15 mouse cellular contexts compared by ENCODE assay signal in genomic region chr5:123979980-123980369, GRCm38 (mm10). TPM values are rescaled to one million over a fixed set of nuclear protein-coding genes. Genes with fewer than 3 reads are reported as not detected.
DNase-seq lines count a peak whose midpoint lies in the region; ATAC-seq and TF ChIP-seq lines count a peak whose summit lies in the region.
"Had no signal": no experiment of that assay in that cellular context is flagged by ENCODE, and none has a peak within 500 bp of the region (broad histone marks: within the 10 kb centered on the region; RNA-seq: fewer than 3 reads in every experiment).

No protein-coding gene starts in this region.

- peak overlapping the region; percentile 64 for H3K27ac ChIP-seq in heart, embryonic 15.5 days
- H3K27ac ChIP-seq in heart, embryonic 12.5 days (ENCODE audit: poor library complexity, severe bottlenecking): no peak overlapping the region
- peak overlapping the region; percentile 81 for H3K27ac ChIP-seq in layer of hippocampus, adult 2 months
- H3K27ac ChIP-seq in CH12.LX (ENCODE audit: insufficient read depth, low read depth): peak overlapping the region; percentile 99
- peak overlapping the region; percentile 93 for H3K27ac ChIP-seq in brown adipose tissue, adult 24 weeks (replicated peaks; ENCODE audit: low read depth, low read length)
- no peak overlapping the region for H3K27ac ChIP-seq in forebrain, postnatal 0 days (ENCODE audit: low read depth, low read length)
- H3K27ac ChIP-seq: forebrain, embryonic 12.5 days; intestine, embryonic 15.5 days; limb, embryonic 10.5 days; liver, embryonic 12.5 days; neural tube, embryonic 12.5 days had no signal

- TF ChIP-seq CTCF in layer of hippocampus, adult 2 months (conservative IDR thresholded peaks at IDR 0.05): no peak
- no peak for TF ChIP-seq CTCF in CH12.LX (conservative IDR thresholded peaks at IDR 0.05 in 1 of 2, IDR thresholded peaks at IDR 0.05 in 1 of 2; ENCODE audit: low read depth in 2 of 2, low read length in 2 of 2)
- TF ChIP-seq CTCF in forebrain, postnatal 0 days (IDR thresholded peaks at IDR 0.05; ENCODE audit: low read depth): no peak

- peaks cover 94% of the 10 kb centered on the region for H3K79me2 ChIP-seq in CH12.LX (replicated peaks; ENCODE audit: control insufficient read depth, extremely low read depth, insufficient read depth, poor library complexity, severe bottlenecking)

- H3K27me3 ChIP-seq in heart, embryonic 15.5 days: no peaks in the 10 kb centered on the region
- H3K27me3 ChIP-seq in heart, embryonic 12.5 days (replicated peaks): 0 out of 2 replicates have a peak, but pooled peaks cover 21% of the 10 kb centered on the region
- H3K27me3 ChIP-seq in CH12.LX (replicated peaks): no peaks in the 10 kb centered on the region
- no peaks in the 10 kb centered on the region for H3K27me3 ChIP-seq in forebrain, postnatal 0 days (ENCODE audit: insufficient read depth, low read length)
- H3K27me3 ChIP-seq: intestine, embryonic 15.5 days had no signal

- peak overlapping the region; percentile 3; the same call in 1 of the 2 replicates for H3K4me2 ChIP-seq in heart, embryonic 15.5 days
- no peak overlapping the region for H3K4me2 ChIP-seq in heart, embryonic 12.5 days
- H3K4me2 ChIP-seq in CH12.LX (ENCODE audit: insufficient read depth, low read depth, poor library complexity, severe bottlenecking): peak overlapping the region; percentile 97
- no peak overlapping the region for H3K4me2 ChIP-seq in forebrain, postnatal 0 days (ENCODE audit: low read depth)
- H3K4me2 ChIP-seq: forebrain, embryonic 12.5 days; intestine, embryonic 15.5 days; liver, embryonic 12.5 days; neural tube, embryonic 12.5 days had no signal

- H3K36me3 ChIP-seq in heart, embryonic 15.5 days: no peaks in the 10 kb centered on the region
- H3K36me3 ChIP-seq in heart, embryonic 12.5 days: no peaks in the 10 kb centered on the region
- peaks cover 4 to 34% of the 10 kb centered on the region in 2 experiments for H3K36me3 ChIP-seq in CH12.LX (replicated peaks in 1 of 2; ENCODE audit: control insufficient read depth in 1 of 2, insufficient read depth in 1 of 2, low read length in 1 of 2)
- no peaks in the 10 kb centered on the region for H3K36me3 ChIP-seq in forebrain, postnatal 0 days (ENCODE audit: insufficient read depth)
- H3K36me3 ChIP-seq: forebrain, embryonic 12.5 days; intestine, embryonic 15.5 days; limb, embryonic 10.5 days; liver, embryonic 12.5 days; neural tube, embryonic 12.5 days had no signal

- no peak for TF ChIP-seq RAD21 in CH12.LX (IDR thresholded peaks at IDR 0.05; ENCODE audit: low read depth, low read length)

- no peak for ATAC-seq in heart, embryonic 15.5 days (replicated peaks; ENCODE audit: insufficient number of reproducible peaks, insufficient read depth, low FRiP score, low read depth)
- ATAC-seq in heart, embryonic 12.5 days (ENCODE audit: insufficient number of reproducible peaks, low FRiP score): no peak
- ATAC-seq in forebrain, postnatal 0 days: no peak
- ATAC-seq: intestine, embryonic 15.5 days; liver, embryonic 12.5 days had no signal

- dilution Hi-C loops in CH12.LX (cut with MboI; ENCODE audit: extremely low pct_ligation_motif_present, extremely low pct_unique_long_range_greater_than_20kb, low sequenced_read_pairs): no loop called here

- WGBS in heart, embryonic 15.5 days: 60% methylated on average over 4 of the region's 4 CpGs
- WGBS in heart, embryonic 12.5 days: 62% methylated on average over 4 of the region's 4 CpGs
- 67% methylated on average over 4 of the region's 4 CpGs for WGBS in forebrain, postnatal 0 days

- in situ Hi-C loops in CH12.LX (cut with MboI; ENCODE audit: low pct_ligation_motif_present, low pct_unique_long_range_greater_than_20kb, low sequenced_read_pairs): no loop called here

- DNase-seq in layer of hippocampus, adult 2 months (ENCODE audit: low spot score in 2 of 2): no peak
- no peak for DNase-seq in layer of hippocampus, postnatal 36 days
- no peak for DNase-seq in CH12.LX (ENCODE audit: extremely low read depth)
- DNase-seq in forebrain, postnatal 0 days: no peak
- DNase-seq in frontal cortex, postnatal 36 days (ENCODE audit: low spot score in 2 of 2): no peak
- DNase-seq: embryo, embryonic 11 days; thymus, postnatal 4 days had no signal

- no peak for TF ChIP-seq POLR2A in CH12.LX (IDR thresholded peaks at IDR 0.05; ENCODE audit: low read depth, low read length)

- H3K9me3 ChIP-seq in heart, embryonic 15.5 days (replicated peaks): no peaks in the 10 kb centered on the region
- H3K9me3 ChIP-seq in heart, embryonic 12.5 days (replicated peaks): no peaks in the 10 kb centered on the region
- H3K9me3 ChIP-seq in CH12.LX (replicated peaks; ENCODE audit: low read length): no peaks in the 10 kb centered on the region
- H3K9me3 ChIP-seq in forebrain, postnatal 0 days (ENCODE audit: low read length): no peaks in the 10 kb centered on the region
- H3K9me3 ChIP-seq: forebrain, embryonic 12.5 days; intestine, embryonic 15.5 days; limb, embryonic 10.5 days; liver, embryonic 12.5 days; neural tube, embryonic 12.5 days had no signal

- TF ChIP-seq EP300 in CH12.LX (IDR thresholded peaks at IDR 0.05; ENCODE audit: low read length): no peak

- H3K9ac ChIP-seq in heart, embryonic 15.5 days: no peak overlapping the region
- no peak overlapping the region for H3K9ac ChIP-seq in heart, embryonic 12.5 days
- peak overlapping the region; percentile 37; the same call in 1 of the 2 replicates for H3K9ac ChIP-seq in CH12.LX (ENCODE audit: insufficient read depth, low read depth)
- H3K9ac ChIP-seq in forebrain, postnatal 0 days: no peak overlapping the region
- H3K9ac ChIP-seq: forebrain, embryonic 12.5 days; intestine, embryonic 15.5 days; liver, embryonic 12.5 days; neural tube, embryonic 12.5 days had no signal

- H3K4me1 ChIP-seq in heart, embryonic 15.5 days (replicated peaks): peaks cover 69% of the 10 kb centered on the region
- peaks cover 45% of the 10 kb centered on the region for H3K4me1 ChIP-seq in heart, embryonic 12.5 days (replicated peaks)
- H3K4me1 ChIP-seq in CH12.LX (ENCODE audit: control insufficient read depth in 1 of 2, insufficient read depth in 2 of 2): peaks cover 59 to 99% of the 10 kb centered on the region in 2 experiments
- peaks cover 43% of the 10 kb centered on the region for H3K4me1 ChIP-seq in brown adipose tissue, adult 24 weeks (ENCODE audit: control insufficient read depth, insufficient read depth, insufficient read length, low read length)
- H3K4me1 ChIP-seq in forebrain, postnatal 0 days (ENCODE audit: insufficient read depth): peaks cover 7% of the 10 kb centered on the region
- H3K4me1 ChIP-seq: forebrain, embryonic 12.5 days had no signal

- H3K4me3 ChIP-seq in heart, embryonic 15.5 days: no peak overlapping the region
- no peak overlapping the region for H3K4me3 ChIP-seq in heart, embryonic 12.5 days
- no peak overlapping the region for H3K4me3 ChIP-seq in layer of hippocampus, adult 2 months
- no peak overlapping the region for H3K4me3 ChIP-seq in CH12.LX (replicated peaks in 1 of 3; ENCODE audit: low read depth in 2 of 3, low read length in 2 of 3, poor library complexity in 1 of 3)
- H3K4me3 ChIP-seq in brown adipose tissue, adult 24 weeks (ENCODE audit: insufficient read depth, low read depth, low read length): peak overlapping the region; percentile 19; the same call in 1 of the 2 replicates
- H3K4me3 ChIP-seq in forebrain, postnatal 0 days (ENCODE audit: low read depth, low read length): no peak overlapping the region
- H3K4me3 ChIP-seq: forebrain, embryonic 12.5 days; intestine, embryonic 15.5 days; limb, embryonic 10.5 days; liver, embryonic 12.5 days; neural tube, embryonic 12.5 days had no signal

RNA-seq across cellular contexts. Expression of gene Hip1r, which starts 6.5 kb away (rescaled TPM):
- polyA plus RNA-seq in heart, embryonic 15.5 days (2015; fragmentation: Nextera tagmentation; extraction: Ambion mirVana): 6.6 and 9.7 TPM in 2 replicates
- polyA plus RNA-seq in heart, embryonic 12.5 days (2016; fragmentation: Nextera tagmentation; extraction: Ambion mirVana): 4.8 and 7.5 TPM in 2 replicates
- 10 to 100 TPM; 42.8 to 43.8 TPM for total RNA-seq in layer of hippocampus, adult 2 months (2021)
- 10 to 100 TPM; 39.4 to 41.2 TPM for total RNA-seq in layer of hippocampus, postnatal 36 days (2021)
- total RNA-seq in CH12.LX (2012; rRNA removed) (48.4 and 49.8 TPM in 2 replicates), CH12.LX (2014; rRNA removed) (26.1 and 28.3 TPM in 2 replicates)
- 42.1 and 44.7 TPM in 2 replicates for polyA plus RNA-seq in CH12.LX (2012; ENCODE audit: insufficient read length, low read depth)
- polyA plus RNA-seq in brown adipose tissue, adult 24 weeks (2012; ENCODE audit: insufficient read depth, insufficient read length, missing spikeins): 3.8 and 5.2 TPM in 2 replicates
- 52.2 and 55.0 TPM in 2 replicates for total RNA-seq in forebrain, postnatal 0 days (2014; rRNA removed)
- polyA plus RNA-seq in forebrain, postnatal 0 days (2015; fragmentation: Nextera tagmentation; extraction: Ambion mirVana): 22.2 and 29.8 TPM in 2 replicates

RNA-seq across cellular contexts. Expression of gene Ccdc62, which starts 49.5 kb away (rescaled TPM):
- polyA plus RNA-seq in heart, embryonic 15.5 days (2015; fragmentation: Nextera tagmentation; extraction: Ambion mirVana): 4.8 and 5.6 TPM in 2 replicates
- polyA plus RNA-seq in heart, embryonic 12.5 days (2016; fragmentation: Nextera tagmentation; extraction: Ambion mirVana): 2.5 and 7.1 TPM in 2 replicates
- total RNA-seq in layer of hippocampus, adult 2 months (2021): 1 to 10 TPM; 2.6 to 4.5 TPM
- 1 to 10 TPM; 2.5 TPM for total RNA-seq in layer of hippocampus, postnatal 36 days (2021)
- total RNA-seq in CH12.LX (2012; rRNA removed): 5.3 and 6.2 TPM in 2 replicates
- total RNA-seq in CH12.LX (2014; rRNA removed): 2.0 and 2.6 TPM in 2 replicates
- polyA plus RNA-seq in CH12.LX (2012; ENCODE audit: insufficient read length, low read depth): 1.6 and 2.2 TPM in 2 replicates
- polyA plus RNA-seq in brown adipose tissue, adult 24 weeks (2012; ENCODE audit: insufficient read depth, insufficient read length, missing spikeins): 6.1 and 11.5 TPM in 2 replicates
- total RNA-seq in forebrain, postnatal 0 days (2014; rRNA removed): 3.6 and 3.7 TPM in 2 replicates
- 3.3 and 3.7 TPM in 2 replicates for polyA plus RNA-seq in forebrain, postnatal 0 days (2015; fragmentation: Nextera tagmentation; extraction: Ambion mirVana)

RNA-seq across cellular contexts. Expression of gene Vps37b, which starts 52.1 kb away (rescaled TPM):
- 49.9 and 56.0 TPM in 2 replicates for polyA plus RNA-seq in heart, embryonic 15.5 days (2015; fragmentation: Nextera tagmentation; extraction: Ambion mirVana)
- polyA plus RNA-seq in heart, embryonic 12.5 days (2016; fragmentation: Nextera tagmentation; extraction: Ambion mirVana): 61.9 and 64.4 TPM in 2 replicates
- total RNA-seq in layer of hippocampus, adult 2 months (2021): 10 to 100 TPM; 36.8 to 42.2 TPM
- 10 to 100 TPM; 32.6 to 40.8 TPM for total RNA-seq in layer of hippocampus, postnatal 36 days (2021)
- 8.3 and 8.7 TPM in 2 replicates for total RNA-seq in CH12.LX (2012; rRNA removed)
- total RNA-seq in CH12.LX (2014; rRNA removed): 10.2 and 10.6 TPM in 2 replicates
- 23.5 and 24.7 TPM in 2 replicates for polyA plus RNA-seq in CH12.LX (2012; ENCODE audit: insufficient read length, low read depth)
- 2.7 and 3.7 TPM in 2 replicates for polyA plus RNA-seq in brown adipose tissue, adult 24 weeks (2012; ENCODE audit: insufficient read depth, insufficient read length, missing spikeins)
- 62.0 and 62.2 TPM in 2 replicates for total RNA-seq in forebrain, postnatal 0 days (2014; rRNA removed)
- 76.5 and 90.8 TPM in 2 replicates for polyA plus RNA-seq in forebrain, postnatal 0 days (2015; fragmentation: Nextera tagmentation; extraction: Ambion mirVana)

RNA-seq across cellular contexts. Expression of gene Gm43518, which starts 52.8 kb away (rescaled TPM):
- polyA plus RNA-seq in heart, embryonic 15.5 days (2015; fragmentation: Nextera tagmentation; extraction: Ambion mirVana): 0.91 and 2.7 TPM in 2 replicates
- 0.90 and 2.1 TPM in 2 replicates for polyA plus RNA-seq in heart, embryonic 12.5 days (2016; fragmentation: Nextera tagmentation; extraction: Ambion mirVana)
- 1 to 10 TPM in 1 of 2 experiments, under 1 TPM in 1; 0.87 to 1.3 TPM for total RNA-seq in layer of hippocampus, adult 2 months (2021)
- 1 to 10 TPM in 1 of 2 experiments, under 1 TPM in 1; 0.91 to 1.7 TPM for total RNA-seq in layer of hippocampus, postnatal 36 days (2021)
- not detected in 2 replicates for total RNA-seq in CH12.LX (2012; rRNA removed)
- total RNA-seq in CH12.LX (2014; rRNA removed): not detected in 2 replicates
- polyA plus RNA-seq in CH12.LX (2012; ENCODE audit: insufficient read length, low read depth): 0.74 and 0.87 TPM in 2 replicates
- not detected in 2 replicates for polyA plus RNA-seq in brown adipose tissue, adult 24 weeks (2012; ENCODE audit: insufficient read depth, insufficient read length, missing spikeins)
- 0.38 and 0.57 TPM in 2 replicates for total RNA-seq in forebrain, postnatal 0 days (2014; rRNA removed)
- 0.30 and 1.2 TPM in 2 replicates for polyA plus RNA-seq in forebrain, postnatal 0 days (2015; fragmentation: Nextera tagmentation; extraction: Ambion mirVana)

Comparison
In these comparisons a context has a peak if more than half of its experiments do, and no peak if none do; other contexts are left out.
1. H3K27ac ChIP-seq: peak in heart, embryonic 15.5 days (single experiment), layer of hippocampus, adult 2 months (single experiment), CH12.LX (single experiment) and brown adipose tissue, adult 24 weeks (single experiment); none in heart, embryonic 12.5 days (single experiment) and forebrain, postnatal 0 days (single experiment).
2. H3K4me2 ChIP-seq: peak in heart, embryonic 15.5 days (single experiment) and CH12.LX (single experiment); none in heart, embryonic 12.5 days (single experiment) and forebrain, postnatal 0 days (single experiment).